Mouse (Mus musculus) liver, adult 2 months (tissue): ENCODE measurements around the gene Nck1.

Experiments
- CTCF ChIP-seq: fragments of 200-500 bp; IDR thresholded peaks from 2 replicates; pipeline ENCODE4 v1.5.1; 2011; ENCODE audit warnings: low read depth, low read length, control low read depth
- POLR2A ChIP-seq: fragments of 200-500 bp; IDR thresholded peaks from 2 replicates; pipeline ENCODE4 v1.6.1; 2011; ENCODE audit warnings: low read length, control low read depth; ENCODE audit not compliant: insufficient read depth; ENCODE audit errors: extremely low read depth

DNA sequence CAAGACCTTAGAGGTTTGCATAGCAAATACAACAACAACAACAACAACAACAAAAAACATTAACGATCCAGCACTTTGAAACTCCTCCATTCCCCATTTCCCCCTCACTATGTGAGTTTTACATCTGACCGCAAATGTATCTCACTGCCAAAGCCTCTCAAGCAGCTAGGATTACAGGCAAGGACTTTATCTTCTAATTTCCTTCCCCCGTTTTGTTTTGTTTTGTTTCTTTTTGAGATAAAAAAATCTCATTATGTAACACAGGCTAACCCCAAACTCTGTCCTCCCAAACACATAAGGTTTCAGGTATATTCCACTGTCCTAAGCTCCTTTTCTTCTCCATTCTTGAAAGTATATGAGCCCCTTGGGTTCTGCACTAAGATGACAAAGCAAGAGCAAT is 11.2 kb downstream of the Nck1 start:
- no peak for TF ChIP-seq POLR2A
- TF ChIP-seq CTCF: no peak
